Mouse (Mus musculus) heart, postnatal 25 days (tissue): ENCODE results near the gene Rabgap1l. TPM values are rescaled to one million over a fixed set of nuclear protein-coding genes. Genes with fewer than 3 reads are reported as not detected.
"Not testable (repeated sequence)": the region's sequence is repeated elsewhere in the genome, so short reads cannot be mapped to it uniquely, and the experiment has no call there.

Source experiments
- DNase-seq: peaks from one replicate; pipeline ENCODE4 v3.0.0; 2022; ENCODE audit warnings: low spot score
- intact Hi-C: fragments of 180-260 bp; cut with DNase I; formaldehyde crosslinking; loops from one replicate; pipeline ENCODE4 v1.15.1; 2025
- total RNA-seq, 2 experiments: library from RNA; stranded (reverse); gene quantifications; 2 replicates each; pipeline ENCODE4 v1.2.3; 2021

Gene Rabgap1l
- total RNA-seq, 2 experiments from 2014 or later: 73.7 to 84.1 TPM

DNA sequence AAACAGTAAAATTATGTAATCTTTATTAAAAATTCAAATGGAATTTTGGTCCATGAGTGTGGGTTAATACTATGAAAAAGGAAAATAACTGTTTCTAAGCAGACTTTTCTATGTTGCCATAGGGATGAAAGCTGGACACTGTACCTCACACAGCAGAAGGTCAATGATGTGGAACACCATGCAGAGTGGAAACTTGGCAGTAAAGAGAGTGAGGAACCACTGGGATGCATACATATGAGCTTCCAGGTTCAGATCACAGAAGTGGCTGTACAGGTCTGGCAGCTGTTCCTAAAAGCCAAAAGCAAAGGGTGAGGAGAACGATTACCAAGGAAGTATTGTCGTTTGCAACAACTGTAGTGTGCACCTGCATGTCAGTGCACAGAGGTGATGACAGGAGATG, 351.3 kb downstream of the Rabgap1l start:
- no peak for DNase-seq
- intact Hi-C loops: no loop called here

DNA sequence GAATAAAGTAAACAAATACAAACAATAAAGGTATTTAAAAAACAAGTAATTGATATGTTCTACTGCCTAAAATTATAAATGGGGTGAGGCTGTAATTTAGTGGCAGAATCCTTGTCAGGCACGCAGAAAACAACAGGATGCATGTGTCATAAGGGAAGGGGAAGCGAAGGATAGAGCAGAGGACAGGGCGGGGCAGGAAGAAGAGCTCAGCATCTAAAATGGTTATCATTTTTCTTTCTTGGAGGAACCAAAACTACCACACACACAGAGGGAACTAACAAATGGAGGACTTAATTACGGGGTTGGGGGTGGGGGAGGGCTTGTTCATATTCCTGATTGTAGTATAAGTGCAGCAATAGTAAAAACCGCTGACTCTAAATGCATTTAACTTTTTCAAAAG, 351.9 kb downstream of the Rabgap1l start:
- no peak for DNase-seq
- intact Hi-C loops: no loop called here

GRCm38 (mm10) chr1:160438820-160439219, 354.2 kb downstream of the Rabgap1l start:
- intact Hi-C loops: no loop called here
- DNase-seq: no peak

- intact Hi-C loops: no loop called here
- no peak for DNase-seq
Observed at GRCm38 (mm10) chr1:160417196-160417854, 375.7 kb downstream of the Rabgap1l start.

GRCm38 (mm10) chr1:160410822-160411221, 382.2 kb downstream of the Rabgap1l start:
- no peak for DNase-seq
- intact Hi-C loops: loop anchor here (5.0 kb wide), 1 partner anchor 116 kb away; no protein-coding TSS in a partner anchor

GRCm38 (mm10) chr1:160409689-160410088, 383.3 kb downstream of the Rabgap1l start:
- not testable (repeated sequence) for DNase-seq
- intact Hi-C loops: loop anchor here (5.0 kb wide), 1 partner anchor 118 kb away; no protein-coding TSS in a partner anchor

DNA sequence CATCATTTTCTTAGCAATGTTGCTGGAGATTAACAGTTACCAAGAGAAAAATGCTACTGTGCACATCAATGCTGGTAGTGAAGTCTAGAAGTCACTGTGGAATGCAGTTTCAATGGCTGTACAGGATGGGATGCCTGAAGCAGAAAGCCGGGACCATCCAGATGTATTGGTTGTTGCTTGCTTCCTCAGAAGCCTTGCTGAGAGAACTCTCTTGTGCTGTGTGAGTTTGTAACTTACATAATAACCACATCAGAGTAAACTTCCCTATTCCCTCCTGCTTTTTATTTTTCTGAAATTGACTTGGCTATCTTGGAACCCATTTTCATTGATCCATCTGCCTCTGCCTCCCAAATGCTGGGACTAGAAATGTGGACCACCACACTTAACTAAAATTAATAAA, 383.9 kb downstream of the Rabgap1l start:
- intact Hi-C loops: no loop called here
- DNase-seq: no peak

DNA sequence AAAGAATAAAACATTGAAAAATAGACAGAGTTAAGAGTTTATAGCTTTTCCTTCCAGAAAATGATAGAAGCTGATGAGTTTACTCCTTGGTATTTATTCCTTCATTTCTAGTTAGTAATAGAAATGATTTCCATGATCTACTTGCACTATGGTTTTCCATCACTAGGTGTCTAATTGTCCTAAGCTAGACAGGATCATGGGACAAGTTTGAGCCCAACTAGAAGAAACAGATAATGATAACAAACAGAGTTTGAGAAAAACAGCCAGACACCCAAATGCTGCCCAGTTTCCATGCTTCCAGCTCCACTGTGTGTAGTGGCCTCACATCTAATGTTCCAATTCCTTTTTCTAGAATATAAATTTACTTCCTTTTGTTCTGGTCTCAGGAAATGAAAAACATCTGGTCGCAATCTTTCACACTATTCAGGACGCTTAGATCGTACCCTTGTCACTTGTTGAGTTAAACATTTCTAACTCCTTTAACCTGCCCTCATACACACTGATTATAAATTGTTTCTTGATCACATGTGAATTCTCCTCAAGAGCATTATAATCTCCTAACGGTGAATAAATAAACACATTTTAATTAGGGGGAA, 384.6 kb downstream of the Rabgap1l start:
- no peak for DNase-seq
- intact Hi-C loops: no loop called here

DNA sequence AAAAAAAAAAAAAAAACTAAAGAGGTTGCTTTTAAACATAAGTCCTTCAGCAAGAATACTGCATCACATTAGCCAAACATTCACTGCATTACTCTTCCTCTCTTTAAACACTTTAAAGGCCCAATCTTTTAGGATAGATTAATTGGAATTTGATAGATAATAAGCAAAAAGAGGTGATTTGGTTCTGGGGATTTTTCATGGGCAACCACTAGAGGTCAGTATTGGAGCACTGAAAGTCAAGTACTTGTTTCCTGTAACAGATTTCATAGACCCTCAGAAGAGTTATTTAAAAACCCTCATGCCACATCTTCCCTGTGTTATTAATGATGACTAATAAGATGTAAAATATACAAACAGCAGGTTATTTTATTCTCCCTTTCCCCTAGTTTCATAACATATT, 393.6 kb downstream of the Rabgap1l start:
- intact Hi-C loops: no loop called here
- no peak for DNase-seq

DNA sequence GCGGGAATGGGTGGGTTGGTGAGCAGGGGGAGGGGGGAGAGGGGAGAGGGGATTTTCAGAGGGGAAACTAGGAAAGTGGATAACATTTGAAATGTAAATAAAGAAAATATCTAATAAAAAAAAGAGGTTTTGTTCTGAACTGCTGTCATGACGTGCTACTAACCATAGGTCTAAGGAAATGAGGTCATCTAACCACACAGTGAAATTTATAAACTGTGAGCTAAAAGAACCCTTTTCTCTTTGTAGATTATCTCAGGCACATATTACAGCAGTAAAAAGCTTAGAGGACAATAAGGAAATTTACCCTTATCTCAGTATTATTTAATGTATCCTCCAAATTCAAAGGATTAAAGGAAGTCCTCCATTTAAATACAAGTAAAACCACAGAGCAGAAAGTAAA, 396.0 kb downstream of the Rabgap1l start:
- no peak for DNase-seq
- intact Hi-C loops: no loop called here

DNA sequence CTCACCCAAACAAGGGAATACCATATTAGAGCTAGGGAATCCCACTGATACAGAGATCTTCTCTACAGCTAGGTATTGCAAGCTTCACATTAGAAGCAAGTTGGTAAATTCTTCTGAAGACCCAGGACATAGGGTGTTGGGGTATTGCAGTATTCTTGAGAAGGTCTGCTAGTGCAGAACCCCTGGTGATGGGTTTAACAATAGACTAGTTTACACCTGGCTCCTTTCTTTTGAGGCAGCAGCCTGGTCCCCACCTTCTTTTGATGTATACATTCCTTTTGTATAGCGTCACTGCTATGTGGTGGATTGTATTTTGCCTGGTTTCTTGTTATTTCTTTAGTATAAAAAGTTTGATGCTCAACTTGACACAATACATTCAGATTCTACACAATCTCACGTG, 405.6 kb downstream of the Rabgap1l start:
- intact Hi-C loops: no loop called here
- no peak for DNase-seq

DNA sequence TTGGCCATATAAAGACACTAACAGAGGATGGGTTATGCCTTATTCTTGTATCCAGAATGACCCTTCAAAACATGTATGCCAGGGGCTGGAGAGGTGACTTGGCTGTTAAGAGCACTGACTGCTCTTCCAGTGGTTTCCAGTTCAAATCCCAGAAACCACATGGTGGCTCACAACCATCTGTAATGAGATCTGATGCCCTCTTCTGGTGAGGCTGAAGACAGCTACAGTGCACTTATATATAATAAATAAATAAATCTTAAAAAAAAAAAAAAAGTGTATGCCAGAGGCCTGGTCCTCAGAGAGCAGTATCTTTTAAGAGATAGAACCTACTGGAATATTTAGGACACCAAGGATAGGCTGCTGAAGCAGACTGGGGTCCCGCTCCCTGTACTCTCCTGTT, 414.6 kb downstream of the Rabgap1l start:
- intact Hi-C loops: no loop called here
- DNase-seq: no peak

DNA sequence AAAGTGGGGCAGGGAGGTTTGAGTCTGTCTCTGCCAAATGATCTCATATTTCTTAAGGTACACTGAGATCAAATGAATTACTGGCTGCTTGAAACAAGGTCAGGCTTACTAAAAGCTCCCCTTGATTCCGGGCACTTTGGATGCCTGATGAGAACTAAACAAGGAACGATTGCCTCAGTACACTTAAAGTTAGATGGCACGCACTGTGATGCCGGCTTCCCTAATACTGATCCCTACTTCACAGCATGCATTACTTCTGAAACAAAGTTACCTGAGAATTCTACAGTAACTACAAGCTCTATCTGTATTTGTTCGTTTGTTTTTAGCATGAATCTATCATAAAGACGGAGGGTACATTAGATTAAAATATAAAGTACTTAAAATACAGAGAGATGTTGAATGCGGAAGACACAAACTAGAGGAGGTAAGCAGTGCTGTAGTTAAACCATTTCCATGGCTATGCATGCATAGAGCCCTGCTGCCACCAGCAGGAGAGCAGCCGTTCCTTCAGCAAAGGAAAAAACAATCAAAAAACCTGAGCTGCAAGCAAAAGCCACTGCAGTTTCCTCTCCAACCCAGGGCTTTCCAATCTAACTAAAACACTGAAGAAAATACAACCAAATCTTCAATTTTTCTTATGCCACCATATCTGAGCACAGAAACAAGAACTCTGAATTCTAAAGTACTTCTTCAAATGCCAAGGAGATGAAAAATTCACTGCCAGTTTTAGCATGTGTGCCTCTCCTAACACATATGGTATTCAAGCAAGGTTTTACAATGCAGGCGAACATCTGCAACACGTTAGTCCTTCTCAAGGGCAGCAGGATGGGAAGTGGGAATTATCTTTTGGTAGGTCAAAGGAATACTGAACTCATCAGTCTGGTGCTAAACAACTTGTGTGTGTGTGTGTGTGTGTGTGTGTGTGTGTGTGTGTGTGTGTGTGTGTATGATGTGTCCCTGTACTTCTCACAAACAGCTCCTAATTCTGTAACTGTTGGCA, 415.4 kb downstream of the Rabgap1l start:
- intact Hi-C loops: loop anchor here (1.0 kb wide), 1 partner anchor 146 kb away; no protein-coding TSS in a partner anchor
- DNase-seq: no peak

GRCm38 (mm10) chr1:160374490-160374889, 418.5 kb downstream of the Rabgap1l start:
- DNase-seq: no peak
- intact Hi-C loops: no loop called here

DNA sequence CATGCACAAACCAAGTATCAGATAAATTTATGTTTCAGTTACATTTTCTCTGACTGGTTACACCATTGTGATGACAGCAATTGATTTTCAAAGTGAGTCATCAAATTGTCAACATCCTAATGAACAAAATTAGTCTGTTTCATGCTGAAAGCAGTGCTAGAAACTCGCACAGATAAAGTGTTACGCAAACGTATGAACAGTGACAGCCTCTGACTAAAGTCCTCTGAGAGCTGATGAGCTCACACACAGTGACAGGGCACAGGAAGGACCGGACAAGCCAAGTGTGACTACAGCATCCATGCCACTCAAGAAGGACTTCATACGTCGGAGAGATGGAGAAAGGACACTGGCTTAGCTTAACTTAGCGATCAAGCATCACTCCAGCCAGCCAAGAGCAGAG, 419.7 kb downstream of the Rabgap1l start:
- intact Hi-C loops: no loop called here
- no peak for DNase-seq

DNA sequence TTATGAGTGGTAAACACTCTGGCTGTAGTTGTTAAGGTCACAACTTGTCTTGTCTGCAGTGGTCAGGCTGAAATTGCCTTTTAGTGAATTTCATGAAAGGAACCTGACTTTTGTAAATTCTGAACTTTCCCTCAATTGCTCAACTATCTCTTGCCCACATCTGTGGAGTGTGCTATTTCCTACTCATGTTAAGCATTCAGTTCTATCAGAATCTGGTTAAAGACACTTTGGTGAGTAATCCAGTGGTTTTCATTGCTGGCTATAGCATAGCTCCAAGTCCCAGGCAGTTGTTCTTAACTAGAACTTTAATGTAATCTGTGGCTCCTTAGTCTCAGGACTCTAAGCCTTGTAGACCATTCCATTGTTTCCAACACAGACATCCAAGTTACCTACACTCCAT, 421.3 kb downstream of the Rabgap1l start:
- intact Hi-C loops: no loop called here
- DNase-seq: no peak

- intact Hi-C loops: no loop called here
- no peak for DNase-seq
Observed at GRCm38 (mm10) chr1:160370552-160370951, 422.5 kb downstream of the Rabgap1l start.

DNA sequence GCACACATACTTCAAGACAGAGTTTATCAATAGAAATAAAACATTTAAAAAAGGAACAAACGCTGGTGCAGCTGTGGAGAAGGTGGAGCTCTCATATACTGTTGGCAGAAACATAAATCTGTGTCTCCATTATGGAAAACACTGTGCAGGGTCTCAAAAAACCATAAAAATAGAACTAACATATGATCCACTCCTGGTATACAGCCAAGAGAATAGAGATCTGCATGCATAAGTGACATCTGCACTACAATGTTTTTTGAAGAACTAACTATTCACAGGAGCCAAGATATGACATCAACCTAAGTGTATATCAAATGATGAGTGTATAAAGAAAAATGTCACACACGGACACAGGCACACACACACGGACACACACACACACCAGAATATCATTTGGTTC, 426.4 kb downstream of the Rabgap1l start:
- no peak for DNase-seq
- intact Hi-C loops: no loop called here

- no peak for DNase-seq
- intact Hi-C loops: no loop called here
Observed at GRCm38 (mm10) chr1:160357268-160357667, 435.7 kb downstream of the Rabgap1l start.

DNA sequence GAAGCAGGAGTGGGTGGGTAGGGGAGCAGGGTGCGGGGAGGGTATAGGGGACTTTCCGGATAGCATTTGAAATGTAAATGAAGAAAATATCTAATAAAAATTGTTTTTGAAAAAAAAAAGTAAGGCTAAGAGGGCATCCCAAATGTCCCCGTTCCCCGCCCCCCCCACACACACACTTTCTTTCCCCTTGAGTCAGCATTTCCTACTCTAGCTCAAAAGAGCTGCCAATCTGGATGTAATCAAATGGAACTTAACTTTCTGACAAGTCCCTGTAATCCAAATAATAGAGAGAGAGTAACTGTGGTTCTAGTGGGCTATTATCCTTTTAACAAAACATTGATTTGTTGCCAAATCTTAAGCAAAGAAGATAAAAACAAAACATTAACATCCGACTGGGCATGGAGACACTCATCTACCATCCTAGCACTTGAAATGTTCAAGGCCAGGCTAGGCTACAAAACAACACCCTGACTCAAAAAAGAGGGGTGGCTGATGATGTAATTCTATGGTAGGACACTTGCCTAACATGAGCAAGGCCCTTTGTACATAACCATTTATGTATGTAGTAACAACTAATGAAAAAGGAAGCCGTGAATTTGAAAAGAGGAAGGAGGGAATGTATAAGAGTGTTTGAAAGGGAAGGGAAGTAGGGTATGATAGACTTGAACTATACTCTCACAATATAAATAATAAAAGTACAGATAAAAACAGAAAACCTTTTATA, 439.1 kb downstream of the Rabgap1l start:
- intact Hi-C loops: no loop called here

More for the DNA sequence above, 439.1 kb downstream of the Rabgap1l start:
- DNase-seq: no peak
